Comparison of ENCODE assay signal across 14 mouse cellular contexts in genomic region chr13:45454044-45454443, GRCm38 (mm10). TPM values are rescaled to one million over a fixed set of nuclear protein-coding genes. Genes with fewer than 3 reads are reported as not detected.
DNase-seq lines count a peak whose midpoint lies in the region; ATAC-seq and TF ChIP-seq lines count a peak whose summit lies in the region.
"Had no signal": no experiment of that assay in that cellular context is flagged by ENCODE, and none has a peak within 500 bp of the region (broad histone marks: within the 10 kb centered on the region; RNA-seq: fewer than 3 reads in every experiment).

No protein-coding gene starts in this region.

- no peak for ATAC-seq in heart, embryonic 11.5 days (replicated peaks; ENCODE audit: insufficient number of reproducible peaks, low FRiP score, low TSS enrichment)
- ATAC-seq in lung, embryonic 14.5 days (ENCODE audit: insufficient read depth) = no peak
- no peak for ATAC-seq in embryonic facial prominence, embryonic 13.5 days (ENCODE audit: insufficient number of reproducible peaks, insufficient read depth, low FRiP score, low TSS enrichment, low read depth)

- peaks cover 18% of the 10 kb centered on the region for H3K4me1 ChIP-seq in heart, embryonic 10.5 days
- peaks cover 15% of the 10 kb centered on the region for H3K4me1 ChIP-seq in heart, embryonic 11.5 days (ENCODE audit: control insufficient read depth, insufficient read depth, low read length)
- peaks cover 19% of the 10 kb centered on the region for H3K4me1 ChIP-seq in lung, embryonic 14.5 days (ENCODE audit: insufficient read depth)
- peaks cover 24% of the 10 kb centered on the region for H3K4me1 ChIP-seq in embryonic facial prominence, embryonic 13.5 days

- H3K9me3 ChIP-seq in heart, embryonic 10.5 days = no peaks in the 10 kb centered on the region
- no peaks in the 10 kb centered on the region for H3K9me3 ChIP-seq in heart, embryonic 11.5 days (replicated peaks; ENCODE audit: control insufficient read depth, low read length)
- H3K9me3 ChIP-seq in lung, embryonic 14.5 days (ENCODE audit: low read depth, low read length) = no peaks in the 10 kb centered on the region
- no peaks in the 10 kb centered on the region for H3K9me3 ChIP-seq in embryonic facial prominence, embryonic 13.5 days
- H3K9me3 ChIP-seq: forebrain, embryonic 10.5 days; hindbrain, embryonic 12.5 days; limb, embryonic 15.5 days had no signal

- H3K27ac ChIP-seq in heart, embryonic 10.5 days = 0 out of 2 replicates have a peak overlapping the region, but pooled peaks have one; percentile 78
- no peak overlapping the region for H3K27ac ChIP-seq in heart, embryonic 11.5 days (ENCODE audit: low read depth, low read length)
- H3K27ac ChIP-seq in lung, embryonic 14.5 days (ENCODE audit: low read depth) = 0 out of 2 replicates have a peak overlapping the region, but pooled peaks have one; percentile 90
- H3K27ac ChIP-seq in embryonic facial prominence, embryonic 13.5 days = peak overlapping the region; percentile 75

- H3K4me2 ChIP-seq in heart, embryonic 11.5 days = no peak overlapping the region
- no peak overlapping the region for H3K4me2 ChIP-seq in lung, embryonic 14.5 days
- H3K4me2 ChIP-seq in embryonic facial prominence, embryonic 13.5 days = no peak overlapping the region
- H3K4me2 ChIP-seq: limb, embryonic 15.5 days had no signal

- no peaks in the 10 kb centered on the region for H3K36me3 ChIP-seq in heart, embryonic 10.5 days
- no peaks in the 10 kb centered on the region for H3K36me3 ChIP-seq in heart, embryonic 11.5 days (ENCODE audit: control insufficient read depth, insufficient read depth, low read length)
- no peaks in the 10 kb centered on the region for H3K36me3 ChIP-seq in lung, embryonic 14.5 days (ENCODE audit: insufficient read depth)
- no peaks in the 10 kb centered on the region for H3K36me3 ChIP-seq in embryonic facial prominence, embryonic 13.5 days
- H3K36me3 ChIP-seq: forebrain, embryonic 10.5 days; hindbrain, embryonic 12.5 days; limb, embryonic 15.5 days had no signal

- TF ChIP-seq CTCF in lung, embryonic 14.5 days (IDR thresholded peaks at IDR 0.05; ENCODE audit: low read depth) = no peak

- no peak for DNase-seq in heart, embryonic 10.5 days (ENCODE audit: low spot score)
- DNase-seq in lung, embryonic 14.5 days = no peak
- no peak for DNase-seq in lung, postnatal 4 days
- DNase-seq in natural killer cell, adult 2 months (ENCODE audit: low spot score in 2 of 2) = peak; percentile 9 to 16
- no peak for DNase-seq in left cerebral cortex, adult 9 months (ENCODE audit: low spot score in 2 of 2)
- DNase-seq in adrenal gland, adult 18-20 months (ENCODE audit: low spot score in 2 of 2) = no peak
- DNase-seq: cerebellum, adult 8-10 months; right cerebral cortex, adult 18-20 months; thymus, postnatal 36 days had no signal

- H3K4me3 ChIP-seq in heart, embryonic 10.5 days = no peak overlapping the region
- no peak overlapping the region for H3K4me3 ChIP-seq in heart, embryonic 11.5 days (ENCODE audit: low read depth, low read length)
- no peak overlapping the region for H3K4me3 ChIP-seq in lung, embryonic 14.5 days (ENCODE audit: low read depth, low read length)
- H3K4me3 ChIP-seq in embryonic facial prominence, embryonic 13.5 days = no peak overlapping the region
- H3K4me3 ChIP-seq: forebrain, embryonic 10.5 days; hindbrain, embryonic 12.5 days; limb, embryonic 15.5 days had no signal

- no peak overlapping the region for H3K9ac ChIP-seq in heart, embryonic 11.5 days (ENCODE audit: low read depth, low read length)
- H3K9ac ChIP-seq in lung, embryonic 14.5 days = no peak overlapping the region
- no peak overlapping the region for H3K9ac ChIP-seq in embryonic facial prominence, embryonic 13.5 days
- H3K9ac ChIP-seq: hindbrain, embryonic 12.5 days; limb, embryonic 15.5 days had no signal

- WGBS in heart, embryonic 10.5 days = 51% methylated on average over 1 of the region's 1 CpGs
- 52% methylated on average over 1 of the region's 1 CpGs for WGBS in heart, embryonic 11.5 days (ENCODE audit: insufficient replicate concordance)
- WGBS in lung, embryonic 14.5 days = 53% methylated on average over 1 of the region's 1 CpGs
- 51% methylated on average over 1 of the region's 1 CpGs for WGBS in embryonic facial prominence, embryonic 13.5 days

- H3K27me3 ChIP-seq in heart, embryonic 10.5 days (ENCODE audit: insufficient read depth, poor library complexity, severe bottlenecking) = no peaks in the 10 kb centered on the region
- no peaks in the 10 kb centered on the region for H3K27me3 ChIP-seq in heart, embryonic 11.5 days (ENCODE audit: control insufficient read depth, insufficient read depth, low read length)
- H3K27me3 ChIP-seq in lung, embryonic 14.5 days (ENCODE audit: insufficient read depth, low read length) = no peaks in the 10 kb centered on the region
- no peaks in the 10 kb centered on the region for H3K27me3 ChIP-seq in embryonic facial prominence, embryonic 13.5 days
- H3K27me3 ChIP-seq: hindbrain, embryonic 12.5 days; limb, embryonic 15.5 days had no signal

RNA-seq across cellular contexts. Expression of gene Gmpr, which starts 53.2 kb away (rescaled TPM):
- 133 and 207 TPM in 2 replicates for polyA plus RNA-seq in heart, embryonic 10.5 days (2016; fragmentation: Nextera tagmentation; extraction: Ambion mirVana)
- 176 and 191 TPM in 2 replicates for polyA plus RNA-seq in heart, embryonic 11.5 days (2014; fragmentation: Nextera tagmentation; extraction: Ambion mirVana)
- 22.9 and 25.3 TPM in 2 replicates for polyA plus RNA-seq in lung, embryonic 14.5 days (2014; fragmentation: Nextera tagmentation; extraction: Ambion mirVana)
- polyA plus RNA-seq in embryonic facial prominence, embryonic 13.5 days (2015; fragmentation: Nextera tagmentation; extraction: Ambion mirVana) = 27.7 and 36.9 TPM in 2 replicates
- total RNA-seq in adrenal gland, adult 18-20 months (2021) = 10 to 100 TPM; 40.3 to 84.5 TPM

Comparison
In these comparisons a context has a peak if more than half of its experiments do, and no peak if none do; other contexts are left out.
1. DNase-seq: peak in natural killer cell, adult 2 months (2 of 2); none in heart, embryonic 10.5 days (single experiment), lung, embryonic 14.5 days (single experiment), lung, postnatal 4 days (0 of 2), left cerebral cortex, adult 9 months (0 of 2) and adrenal gland, adult 18-20 months (0 of 2).